Comparison of ENCODE assay signal across 14 mouse cellular contexts in the genomic region with DNA sequence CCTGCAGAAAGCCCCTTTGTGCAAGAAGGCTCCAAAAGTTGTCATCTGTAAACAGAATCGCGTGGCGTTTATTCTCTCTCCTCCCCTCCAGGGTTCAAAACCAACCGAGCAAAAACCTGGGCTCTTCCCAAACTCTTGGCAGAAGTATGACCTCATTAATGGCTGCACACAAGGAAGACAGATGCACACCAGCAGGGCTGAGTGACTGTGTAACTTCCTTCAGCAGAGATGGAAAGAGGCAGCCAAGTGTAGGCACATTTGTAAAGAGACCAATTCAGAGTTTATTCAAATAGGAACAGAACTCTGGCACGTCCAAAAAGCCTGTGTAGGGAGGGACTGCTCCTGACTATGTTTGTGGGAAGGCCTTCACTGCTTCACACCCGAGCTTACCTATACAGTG.
DNase-seq lines count a peak whose midpoint lies in the region; ATAC-seq and TF ChIP-seq lines count a peak whose summit lies in the region.
"Had no signal": no experiment of that assay in that cellular context is flagged by ENCODE, and none has a peak within 500 bp of the region (broad histone marks: within the 10 kb centered on the region; RNA-seq: fewer than 3 reads in every experiment).

No protein-coding gene starts in this region.

- H3K4me1 ChIP-seq in hindbrain, embryonic 15.5 days (replicated peaks) = no peaks in the 10 kb centered on the region
- peaks cover 3% of the 10 kb centered on the region; the same call in 1 of the 2 replicates for H3K4me1 ChIP-seq in hindbrain, embryonic 12.5 days
- no peaks in the 10 kb centered on the region for H3K4me1 ChIP-seq in stomach, postnatal 0 days (replicated peaks; ENCODE audit: control insufficient read depth, insufficient read depth)
- H3K4me1 ChIP-seq: embryonic facial prominence, embryonic 12.5 days; kidney, embryonic 15.5 days; limb, embryonic 15.5 days had no signal

- WGBS in hindbrain, embryonic 15.5 days = 53% methylated on average over 6 of the region's 6 CpGs
- 72% methylated on average over 6 of the region's 6 CpGs for WGBS in hindbrain, embryonic 12.5 days
- WGBS in stomach, postnatal 0 days = 56% methylated on average over 6 of the region's 6 CpGs

- no peak overlapping the region for H3K27ac ChIP-seq in hindbrain, embryonic 15.5 days (replicated peaks)
- no peak overlapping the region for H3K27ac ChIP-seq in hindbrain, embryonic 12.5 days
- H3K27ac ChIP-seq in stomach, postnatal 0 days (replicated peaks) = no peak overlapping the region
- H3K27ac ChIP-seq: embryonic facial prominence, embryonic 12.5 days; kidney, embryonic 15.5 days; limb, embryonic 15.5 days had no signal

- no peaks in the 10 kb centered on the region for H3K27me3 ChIP-seq in hindbrain, embryonic 15.5 days
- no peaks in the 10 kb centered on the region for H3K27me3 ChIP-seq in hindbrain, embryonic 12.5 days
- no peaks in the 10 kb centered on the region for H3K27me3 ChIP-seq in stomach, postnatal 0 days (ENCODE audit: control insufficient read depth, insufficient read depth, low read length)
- H3K27me3 ChIP-seq: embryonic facial prominence, embryonic 12.5 days; kidney, embryonic 15.5 days; limb, embryonic 15.5 days had no signal

- no peak for TF ChIP-seq EP300 in stomach, postnatal 0 days (optimal IDR thresholded peaks at IDR 0.05)

- no peaks in the 10 kb centered on the region for H3K9me3 ChIP-seq in hindbrain, embryonic 15.5 days
- no peaks in the 10 kb centered on the region for H3K9me3 ChIP-seq in hindbrain, embryonic 12.5 days (replicated peaks)
- H3K9me3 ChIP-seq in stomach, postnatal 0 days (ENCODE audit: control insufficient read depth, low read length) = no peaks in the 10 kb centered on the region
- H3K9me3 ChIP-seq: embryonic facial prominence, embryonic 12.5 days; G1E; kidney, embryonic 15.5 days; limb, embryonic 15.5 days had no signal

- no peaks in the 10 kb centered on the region for H3K36me3 ChIP-seq in hindbrain, embryonic 15.5 days
- no peaks in the 10 kb centered on the region for H3K36me3 ChIP-seq in hindbrain, embryonic 12.5 days
- no peaks in the 10 kb centered on the region for H3K36me3 ChIP-seq in stomach, postnatal 0 days (ENCODE audit: control insufficient read depth, insufficient read depth, low read length)
- H3K36me3 ChIP-seq: embryonic facial prominence, embryonic 12.5 days; G1E; kidney, embryonic 15.5 days; limb, embryonic 15.5 days had no signal

- TF ChIP-seq CTCF in brain, embryonic 14.5 days (IDR thresholded peaks at IDR 0.05; ENCODE audit: borderline replicate concordance, extremely low read depth, insufficient read depth, insufficient read length) = no peak
- no peak for TF ChIP-seq CTCF in stomach, postnatal 0 days (IDR thresholded peaks at IDR 0.05; ENCODE audit: low read depth)

- H3K4me3 ChIP-seq in hindbrain, embryonic 15.5 days = no peak overlapping the region
- no peak overlapping the region for H3K4me3 ChIP-seq in hindbrain, embryonic 12.5 days
- no peak overlapping the region for H3K4me3 ChIP-seq in stomach, postnatal 0 days (ENCODE audit: low read depth, low read length)
- H3K4me3 ChIP-seq: embryonic facial prominence, embryonic 12.5 days; kidney, embryonic 15.5 days; limb, embryonic 15.5 days had no signal

- peak; percentile 59; the same call in 1 of the 2 replicates for ATAC-seq in hindbrain, embryonic 15.5 days (ENCODE audit: low FRiP score, low read depth)
- no peak for ATAC-seq in hindbrain, embryonic 12.5 days (ENCODE audit: low FRiP score)
- no peak for ATAC-seq in stomach, postnatal 0 days (ENCODE audit: low FRiP score, low TSS enrichment)

- no peak overlapping the region for H3K4me2 ChIP-seq in hindbrain, embryonic 15.5 days
- no peak overlapping the region for H3K4me2 ChIP-seq in hindbrain, embryonic 12.5 days (replicated peaks)
- H3K4me2 ChIP-seq in stomach, postnatal 0 days (replicated peaks; ENCODE audit: low read depth) = no peak overlapping the region
- H3K4me2 ChIP-seq: embryonic facial prominence, embryonic 12.5 days; kidney, embryonic 15.5 days; limb, embryonic 15.5 days had no signal

- DNase-seq in brain, embryonic 14.5 days (ENCODE audit: low read depth) = peak; percentile 90
- peak; percentile 20 for DNase-seq in cerebellum, adult 8-10 months
- DNase-seq in layer of hippocampus, adult 8-10 months (ENCODE audit: low spot score in 2 of 2) = peak; percentile 32 to 50
- DNase-seq in stomach, postnatal 0 days (ENCODE audit: low spot score) = no peak
- DNase-seq in gastrocnemius, postnatal 25 days = no peak
- DNase-seq: adrenal gland, postnatal 14 days; gastrocnemius, postnatal 36 days; lung, adult 2 months had no signal

- no peak for TF ChIP-seq POLR2A in brain, embryonic 14.5 days (IDR thresholded peaks at IDR 0.05; ENCODE audit: borderline replicate concordance, extremely low read depth, insufficient read depth, insufficient read length, poor library complexity, severe bottlenecking)

- H3K9ac ChIP-seq in hindbrain, embryonic 15.5 days = no peak overlapping the region
- no peak overlapping the region for H3K9ac ChIP-seq in hindbrain, embryonic 12.5 days
- H3K9ac ChIP-seq in stomach, postnatal 0 days (ENCODE audit: low read length) = no peak overlapping the region
- H3K9ac ChIP-seq: embryonic facial prominence, embryonic 12.5 days; kidney, embryonic 15.5 days; limb, embryonic 15.5 days had no signal

Comparison
In these comparisons a context has a peak if more than half of its experiments do, and no peak if none do; other contexts are left out.
1. DNase-seq: peak in brain, embryonic 14.5 days (single experiment), cerebellum, adult 8-10 months (single experiment) and layer of hippocampus, adult 8-10 months (2 of 2); none in stomach, postnatal 0 days (single experiment) and gastrocnemius, postnatal 25 days (single experiment).